Mouse (Mus musculus) limb, embryonic 11.5 days (tissue): ENCODE data around the gene 6330409D20Rik. TPM values are rescaled to one million over a fixed set of nuclear protein-coding genes. Genes with fewer than 3 reads are reported as not detected.

Experiments
- ATAC-seq: fragments of 200-750 bp; cut with Nextera tagmentation; 2 replicates; pipeline ENCODE4 v1.8.0; 2017; ENCODE audit warnings: low read depth; ENCODE audit not compliant: insufficient number of reproducible peaks, low FRiP score, low TSS enrichment
- DNase-seq: peaks from one replicate; pipeline ENCODE4 v3.0.0-alpha.2; 2015; ENCODE audit warnings: low spot score
- H3K27ac ChIP-seq: fragments of 300-500 bp; sonication (generic); replicated peaks from 2 replicates; pipeline ENCODE4 v1.5.1; 2014; ENCODE audit warnings: low read depth, mild to moderate bottlenecking, low read length
- H3K27me3 ChIP-seq: fragments of 300-500 bp; sonication (generic); 2 replicates; pipeline ENCODE4 v1.6.1; 2014; ENCODE audit warnings: mild to moderate bottlenecking, low read length, mixed read lengths; ENCODE audit not compliant: control insufficient read depth, insufficient read depth
- H3K36me3 ChIP-seq: fragments of 300-500 bp; sonication (generic); 2 replicates; pipeline ENCODE4 v1.6.1; 2014; ENCODE audit warnings: mild to moderate bottlenecking, low read length, moderate library complexity, mixed read lengths; ENCODE audit not compliant: control insufficient read depth, insufficient read depth
- H3K4me1 ChIP-seq: fragments of 300-500 bp; sonication (generic); 2 replicates; pipeline ENCODE4 v1.6.1; 2014; ENCODE audit warnings: low read length, mixed read lengths; ENCODE audit not compliant: control insufficient read depth, insufficient read depth
- H3K4me2 ChIP-seq: fragments of 300-500 bp; sonication (generic); 2 replicates; pipeline ENCODE4 v1.6.1; 2014; ENCODE audit warnings: low read depth, mild to moderate bottlenecking, moderate library complexity; ENCODE audit not compliant: severe bottlenecking
- H3K4me3 ChIP-seq: fragments of 300-500 bp; sonication (generic); 2 replicates; pipeline ENCODE4 v1.5.1; 2014; ENCODE audit warnings: low read depth, low read length
- H3K9ac ChIP-seq: fragments of 300-500 bp; sonication (generic); 2 replicates; pipeline ENCODE4 v1.6.1; 2014; ENCODE audit warnings: mild to moderate bottlenecking, low read length
- H3K9me3 ChIP-seq: fragments of 300-500 bp; sonication (generic); 2 replicates; pipeline ENCODE4 v1.6.1; 2016; ENCODE audit warnings: low read length; ENCODE audit not compliant: control insufficient read depth
- WGBS: fragments of 180-500 bp; shearing (Covaris S2); extraction: QIAGEN DNeasy Blood & Tissue Kit; methylation state at CpG from one replicate; pipeline ENCODE4 v1.1.7; 2014; 5-methylcytosine and 5-hydroxymethylcytosine counted together
- polyA plus RNA-seq: library from polyadenylated mRNA; unstranded; fragments of >200 nt; fragmentation: Nextera tagmentation; extraction: Ambion mirVana; gene quantifications from 2 replicates; pipeline ENCODE4 v1.2.1, GENCODE M21; 2014

6330409D20Rik gene
- polyA plus RNA-seq, 1 experiment from 2014 or later: 0.13 TPM

- ATAC-seq (no peak), DNase-seq (no peak)
- WGBS: 48% methylated on average over 3 of the region's 3 CpGs
- Histone ChIP-seq H3K27me3 (peaks cover 10% of the 10 kb centered on the region), H3K9ac (no peak overlapping the region; the same call in 1 of the 2 replicates), H3K4me1 (peaks cover 14% of the 10 kb centered on the region), H3K4me2 (no peak overlapping the region), H3K27ac (no peak overlapping the region), H3K4me3 (no peak overlapping the region), H3K9me3 (no peaks in the 10 kb centered on the region), H3K36me3 (no peaks in the 10 kb centered on the region)
Observed at GRCm38 (mm10) chr2:32736306-32736829, 4.4 kb downstream of the 6330409D20Rik start.

GRCm38 (mm10) chr2:32734933-32735332, 5.9 kb downstream of the 6330409D20Rik start:
- WGBS: 51% methylated on average over 4 of the region's 4 CpGs
- Histone ChIP-seq H3K9ac (no peak overlapping the region), H3K4me1 (peaks cover 20% of the 10 kb centered on the region), H3K27me3 (no peaks in the 10 kb centered on the region), H3K4me3 (no peak overlapping the region), H3K9me3 (no peaks in the 10 kb centered on the region), H3K36me3 (no peaks in the 10 kb centered on the region), H3K4me2 (no peak overlapping the region), H3K27ac (no peak overlapping the region)
- DNase-seq (no peak), ATAC-seq (no peak)

DNA sequence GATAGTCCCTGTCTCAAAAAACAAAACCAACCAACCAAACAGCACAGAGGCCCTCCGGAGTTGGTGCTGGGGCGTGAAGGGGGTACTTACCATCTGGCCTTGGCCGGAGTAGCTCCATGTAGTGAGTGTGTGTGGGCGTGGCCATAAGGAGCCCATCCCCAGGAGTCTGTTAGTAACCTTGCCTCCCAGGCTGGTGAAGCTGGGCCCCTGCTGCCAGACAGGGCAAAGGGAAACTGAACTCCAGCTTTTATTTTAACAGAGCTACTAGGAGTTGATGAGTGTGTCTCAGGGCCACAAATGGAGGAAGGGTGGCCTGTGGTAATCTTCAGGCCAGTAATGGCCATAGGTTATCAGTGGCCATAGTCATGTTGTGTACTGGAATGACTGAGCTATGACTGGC, 6.3 kb downstream of the 6330409D20Rik start:
- no peaks in the 10 kb centered on the region for H3K27me3 ChIP-seq
- peaks cover 22% of the 10 kb centered on the region for H3K4me1 ChIP-seq
- 29% methylated on average over 4 of the region's 4 CpGs for WGBS
- H3K36me3 ChIP-seq: no peaks in the 10 kb centered on the region
- 0 out of 2 replicates have a peak overlapping the region, but pooled peaks have one; percentile 5 for H3K9ac ChIP-seq
- no peak overlapping the region for H3K4me3 ChIP-seq
- no peak for DNase-seq
- no peaks in the 10 kb centered on the region for H3K9me3 ChIP-seq
- H3K4me2 ChIP-seq: no peak overlapping the region
- no peak overlapping the region for H3K27ac ChIP-seq
- ATAC-seq: no peak

GRCm38 (mm10) chr2:32732695-32733094, 8.1 kb downstream of the 6330409D20Rik start:
- no peak for ATAC-seq
- Histone ChIP-seq H3K4me1 (peaks cover 27% of the 10 kb centered on the region), H3K27ac (no peak overlapping the region)

DNA sequence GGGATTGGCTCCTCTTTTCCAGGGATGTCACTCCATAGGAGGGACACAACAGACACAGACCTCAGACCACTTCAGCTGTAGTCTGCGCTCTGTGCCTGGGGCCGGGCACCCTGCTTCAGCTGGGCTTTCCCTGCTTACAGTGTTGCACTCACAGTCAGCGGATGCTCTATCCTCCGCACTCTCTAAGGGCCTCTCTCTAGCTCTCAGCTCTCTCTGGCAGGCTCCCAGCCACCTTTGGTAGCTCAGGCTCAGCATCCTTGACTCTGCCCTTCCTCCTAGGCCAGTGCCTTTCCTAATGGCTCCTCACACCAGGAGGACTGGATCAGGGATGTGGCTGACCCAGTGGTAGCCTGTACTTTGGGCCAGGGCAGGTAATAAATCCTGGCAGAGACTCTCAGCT, 8.9 kb downstream of the 6330409D20Rik start:
- Histone ChIP-seq H3K4me2 (no peak overlapping the region), H3K9ac (no peak overlapping the region), H3K36me3 (no peaks in the 10 kb centered on the region), H3K4me1 (peaks cover 27% of the 10 kb centered on the region), H3K4me3 (no peak overlapping the region), H3K9me3 (no peaks in the 10 kb centered on the region), H3K27me3 (no peaks in the 10 kb centered on the region), H3K27ac (peak overlapping the region; percentile 30; the same call in 1 of the 2 replicates)
- 72% methylated on average over 4 of the region's 4 CpGs for WGBS
- ATAC-seq: no peak
- no peak for DNase-seq

More at GRCm38 (mm10) chr2:32732695-32733094, 8.1 kb downstream of the 6330409D20Rik start:
- H3K36me3 ChIP-seq: no peaks in the 10 kb centered on the region
- no peak overlapping the region for H3K9ac ChIP-seq
- no peaks in the 10 kb centered on the region for H3K27me3 ChIP-seq
- WGBS: 77% methylated on average over 6 of the region's 6 CpGs
- H3K4me3 ChIP-seq: no peak overlapping the region
- H3K4me2 ChIP-seq: no peak overlapping the region
- no peaks in the 10 kb centered on the region for H3K9me3 ChIP-seq
- DNase-seq: no peak

DNA sequence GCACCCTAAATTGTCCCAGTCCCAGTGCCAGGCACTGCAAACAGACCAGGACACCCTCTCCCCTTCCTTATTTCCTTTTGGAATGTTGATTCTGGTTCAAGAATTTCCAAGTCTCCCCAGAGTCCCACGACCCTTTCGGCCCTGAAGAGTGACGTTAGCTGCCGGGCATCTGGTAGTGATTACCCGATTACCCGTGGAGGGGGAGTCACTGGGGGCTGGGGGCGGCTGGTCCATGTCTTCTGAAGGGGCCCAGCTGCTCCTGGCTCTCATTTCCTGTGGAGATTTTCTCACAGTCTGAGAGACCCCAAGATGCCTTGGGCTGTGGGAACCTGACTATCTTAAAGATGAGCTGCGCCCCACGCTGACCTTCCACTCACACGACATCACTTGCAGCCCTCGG, 10.0 kb downstream of the 6330409D20Rik start:
- Histone ChIP-seq H3K9me3 (no peaks in the 10 kb centered on the region), H3K9ac (no peak overlapping the region), H3K36me3 (no peaks in the 10 kb centered on the region), H3K27me3 (no peaks in the 10 kb centered on the region), H3K27ac (peak overlapping the region; percentile 36; the same call in 1 of the 2 replicates), H3K4me1 (peaks cover 27% of the 10 kb centered on the region), H3K4me2 (peak overlapping the region; percentile 29; the same call in 1 of the 2 replicates), H3K4me3 (no peak overlapping the region)
- WGBS: 8% methylated on average over 11 of the region's 11 CpGs
- peak; percentile 48; the same call in 1 of the 2 replicates for ATAC-seq
- peak; percentile 84 for DNase-seq

DNA sequence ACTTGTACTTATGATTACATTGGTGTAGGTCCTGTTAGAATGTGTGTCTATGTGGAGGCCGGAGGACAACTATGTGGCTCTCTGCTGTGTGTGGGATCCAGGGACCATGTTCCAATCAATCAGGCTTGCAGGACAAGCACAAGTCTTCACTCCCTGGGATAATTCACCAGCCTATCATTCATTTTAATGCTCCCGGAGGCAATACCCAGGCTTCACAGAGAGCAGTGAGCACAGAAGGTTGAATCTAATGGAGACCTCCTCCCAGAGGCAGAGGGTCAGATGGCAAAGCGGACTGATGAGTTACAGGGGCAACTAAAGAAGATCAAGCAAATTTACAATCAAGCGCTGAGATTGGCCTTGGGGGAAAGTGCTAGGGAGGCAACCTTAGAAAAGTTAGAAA, 11.3 kb downstream of the 6330409D20Rik start:
- H3K27me3 ChIP-seq: no peaks in the 10 kb centered on the region
- no peak overlapping the region; the same call in 1 of the 2 replicates for H3K27ac ChIP-seq
- DNase-seq (no peak), ATAC-seq (no peak)
- H3K36me3 ChIP-seq: no peaks in the 10 kb centered on the region
- H3K4me3 ChIP-seq: no peak overlapping the region
- no peak overlapping the region for H3K9ac ChIP-seq
- WGBS: 40% methylated on average over 4 of the region's 4 CpGs
- peaks cover 24% of the 10 kb centered on the region for H3K4me1 ChIP-seq
- no peaks in the 10 kb centered on the region for H3K9me3 ChIP-seq
- H3K4me2 ChIP-seq: no peak overlapping the region

GRCm38 (mm10) chr2:32728463-32728862, 12.4 kb downstream of the 6330409D20Rik start:
- Histone ChIP-seq H3K36me3 (no peaks in the 10 kb centered on the region), H3K4me2 (peak overlapping the region; percentile 24), H3K27me3 (no peaks in the 10 kb centered on the region), H3K9me3 (no peaks in the 10 kb centered on the region), H3K4me1 (peaks cover 24% of the 10 kb centered on the region), H3K4me3 (no peak overlapping the region; the same call in 1 of the 2 replicates), H3K27ac (no peak overlapping the region), H3K9ac (no peak overlapping the region)
- WGBS: 56% methylated on average over 7 of the region's 7 CpGs
- ATAC-seq (no peak), DNase-seq (no peak)

DNA sequence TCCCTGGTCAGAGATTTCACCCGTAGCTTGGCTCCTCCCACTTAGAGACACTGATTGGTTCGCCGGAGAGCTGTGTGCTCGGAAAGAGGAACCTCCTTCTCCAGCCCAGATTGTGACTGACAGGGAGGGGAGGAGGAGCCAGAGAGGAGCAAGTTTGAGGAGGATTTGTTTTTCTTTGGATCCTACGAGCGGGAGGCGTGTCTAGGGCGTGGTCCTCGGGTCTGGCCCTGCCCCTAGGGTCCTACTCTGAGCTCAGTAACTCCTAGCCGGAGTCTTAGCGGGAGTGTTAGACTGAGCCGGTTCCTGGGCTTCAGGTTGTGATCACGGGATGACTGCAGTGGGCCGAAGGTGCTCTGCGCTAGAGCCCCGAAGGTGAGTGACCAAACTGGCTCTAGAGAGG, 13.4 kb downstream of the 6330409D20Rik start:
- Histone ChIP-seq H3K4me3 (peak overlapping the region; percentile 29), H3K9ac (no peak overlapping the region; the same call in 1 of the 2 replicates), H3K36me3 (no peaks in the 10 kb centered on the region), H3K4me1 (peaks cover 24% of the 10 kb centered on the region), H3K9me3 (no peaks in the 10 kb centered on the region), H3K4me2 (peak overlapping the region; percentile 43), H3K27ac (no peak overlapping the region), H3K27me3 (no peaks in the 10 kb centered on the region)
- under 1% methylated on average over 16 of the region's 16 CpGs for WGBS
- peak; percentile 93 for DNase-seq
- peak; percentile 89 for ATAC-seq
